Mouse (Mus musculus) CH12.LX (cell line): ENCODE results near the gene Hs3st3a1.

Experiments
- BHLHE40 ChIP-seq: IDR thresholded peaks from 2 replicates; pipeline ENCODE4 v1.6.1; 2011; ENCODE audit warnings: mild to moderate bottlenecking, low read depth, low read length, improper control_type of control experiment
- CTCF ChIP-seq, 2 experiments: IDR thresholded peaks in 1 of 2; conservative IDR thresholded peaks in 1 of 2; 2 replicates each; pipeline ENCODE4 v1.5.1; 2011 to 2012; ENCODE audit warnings: low read depth in 2 of 2, low read length in 2 of 2, improper control_type of control experiment in 1 of 2, inconsistent platforms in 1 of 2, mild to moderate bottlenecking in 1 of 2, moderate library complexity in 1 of 2
- MAZ ChIP-seq: IDR thresholded peaks from 2 replicates; pipeline ENCODE4 v1.6.1; 2012; ENCODE audit warnings: low read depth, mild to moderate bottlenecking, inconsistent platforms, low read length, improper control_type of control experiment, moderate library complexity
- NRF1 ChIP-seq: IDR thresholded peaks from 2 replicates; pipeline ENCODE4 v1.6.1; 2014; ENCODE audit warnings: low read depth, mild to moderate bottlenecking, inconsistent platforms, low read length, improper control_type of control experiment, moderate library complexity
- PAX5 ChIP-seq: IDR thresholded peaks from 2 replicates; pipeline ENCODE4 v1.6.1; 2012; ENCODE audit warnings: low read length, inconsistent platforms, mixed read lengths
- POLR2A ChIP-seq: IDR thresholded peaks from 2 replicates; pipeline ENCODE4 v1.6.1; 2011; ENCODE audit warnings: low read depth, mild to moderate bottlenecking, improper control_type of control experiment, low read length
- ZMIZ1 ChIP-seq: IDR thresholded peaks from 2 replicates; pipeline ENCODE4 v1.6.1; 2012; ENCODE audit warnings: low read depth, mild to moderate bottlenecking, inconsistent platforms, low read length, improper control_type of control experiment

DNA sequence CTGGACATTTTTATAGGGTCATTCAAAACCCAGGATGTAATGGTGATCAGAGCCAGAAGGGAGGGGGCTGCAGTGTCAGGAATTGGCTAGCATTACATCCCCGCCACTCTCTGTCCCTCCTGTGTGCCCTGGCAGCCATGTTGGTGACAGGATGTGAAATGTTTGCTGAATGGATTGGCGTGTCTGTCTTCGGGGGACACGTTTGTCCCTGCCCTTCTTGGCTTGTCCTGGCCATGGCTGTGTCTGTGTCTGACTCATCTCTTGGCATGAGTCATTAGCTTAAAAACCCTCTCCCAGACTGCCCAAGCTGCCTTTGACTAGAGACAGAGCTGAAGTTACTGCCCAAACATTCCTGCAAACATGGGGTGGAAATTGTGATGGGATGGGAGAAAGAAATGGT lies 33.6 kb downstream of the Hs3st3a1 start:
- no peak for TF ChIP-seq CTCF (conservative IDR thresholded peaks at IDR 0.05 in 1 of 2, IDR thresholded peaks at IDR 0.05 in 1 of 2; ENCODE audit: low read depth in 2 of 2, low read length in 2 of 2)
- TF ChIP-seq POLR2A = no peak
- TF ChIP-seq PAX5 = no peak
- TF ChIP-seq BHLHE40 = no peak
- TF ChIP-seq ZMIZ1 = no peak
- no peak for TF ChIP-seq NRF1
- TF ChIP-seq MAZ = no peak
